Comparison of ENCODE assay signal across 9 mouse cellular contexts in the genomic region with DNA sequence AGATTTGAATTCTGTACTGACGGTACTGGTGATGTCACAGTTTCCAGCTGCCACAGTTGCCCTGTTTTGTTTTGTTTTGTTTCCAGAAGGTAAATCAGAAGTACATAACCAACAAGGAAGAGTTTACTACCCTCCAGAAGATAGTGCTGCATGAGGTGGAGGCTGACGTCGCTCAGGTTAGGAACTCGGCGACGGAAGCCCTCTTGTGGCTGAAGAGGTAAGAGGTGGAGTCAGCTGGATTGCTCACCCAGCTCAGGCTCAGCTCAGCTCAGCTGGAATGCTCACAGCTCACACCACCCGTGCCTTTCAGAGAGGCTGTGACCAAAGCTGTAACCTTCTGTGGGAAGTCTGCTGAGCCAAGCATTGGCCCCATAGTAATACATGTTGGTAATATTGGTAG. TPM values are rescaled to one million over a fixed set of nuclear protein-coding genes. Genes with fewer than 3 reads are reported as not detected.
DNase-seq lines count a peak whose midpoint lies in the region; ATAC-seq and TF ChIP-seq lines count a peak whose summit lies in the region.
"Had no signal": no experiment of that assay in that cellular context is flagged by ENCODE, and none has a peak within 500 bp of the region (broad histone marks: within the 10 kb centered on the region; RNA-seq: fewer than 3 reads in every experiment).

No protein-coding gene starts in this region.

- DNase-seq in heart, adult 2 months = peak in 1 of 2 experiments; percentile 12
- DNase-seq in heart, postnatal 36 days = no peak
- peak; percentile 12 to 22 for DNase-seq in urinary bladder, adult 18-20 months (ENCODE audit: low spot score in 2 of 2)
- no peak for DNase-seq in urinary bladder, postnatal 25 days (ENCODE audit: low spot score)
- DNase-seq in embryonic facial prominence, embryonic 14.5 days (ENCODE audit: low spot score) = peak; percentile 22
- DNase-seq in lung, postnatal 4 days = peak; percentile 26 to 29
- DNase-seq in layer of hippocampus, postnatal 25 days (ENCODE audit: extremely low spot score in 1 of 2, low spot score in 1 of 2) = no peak

- WGBS in heart, adult 2 months = 41% methylated on average over 7 of the region's 7 CpGs
- WGBS in embryonic facial prominence, embryonic 14.5 days = 27% methylated on average over 7 of the region's 7 CpGs

- no peak for TF ChIP-seq POLR2A in heart, adult 2 months (IDR thresholded peaks at IDR 0.05; ENCODE audit: insufficient read depth, low read depth, low read length)

- TF ChIP-seq CTCF in heart, adult 2 months (IDR thresholded peaks at IDR 0.05) = peak; percentile 56

- TF ChIP-seq EP300 in heart, adult 2 months (IDR thresholded peaks at IDR 0.05; ENCODE audit: insufficient read depth, low read depth, low read length) = no peak

- H3K4me3 ChIP-seq in heart, adult 2 months = no peak overlapping the region
- no peak overlapping the region for H3K4me3 ChIP-seq in embryonic facial prominence, embryonic 14.5 days (ENCODE audit: low read depth, low read length)
- H3K4me3 ChIP-seq: limb, embryonic 15.5 days had no signal

- no peaks in the 10 kb centered on the region; the same call in 1 of the 2 replicates for H3K4me1 ChIP-seq in heart, adult 2 months (ENCODE audit: control insufficient read depth, insufficient read depth, low read length)
- no peaks in the 10 kb centered on the region for H3K4me1 ChIP-seq in embryonic facial prominence, embryonic 14.5 days (ENCODE audit: control insufficient read depth, insufficient read depth, low read length)
- H3K4me1 ChIP-seq: limb, embryonic 15.5 days had no signal

- no peak overlapping the region for H3K9ac ChIP-seq in heart, adult 2 months (ENCODE audit: low read depth, low read length)
- no peak overlapping the region for H3K9ac ChIP-seq in embryonic facial prominence, embryonic 14.5 days (ENCODE audit: low read depth, low read length)
- H3K9ac ChIP-seq: limb, embryonic 15.5 days had no signal

- H3K9me3 ChIP-seq in embryonic facial prominence, embryonic 14.5 days (ENCODE audit: control insufficient read depth, low read length) = no peaks in the 10 kb centered on the region
- H3K9me3 ChIP-seq: limb, embryonic 15.5 days had no signal

- no peak overlapping the region for H3K27ac ChIP-seq in heart, adult 2 months
- no peak overlapping the region for H3K27ac ChIP-seq in embryonic facial prominence, embryonic 14.5 days (replicated peaks; ENCODE audit: low read depth, low read length)
- H3K27ac ChIP-seq: limb, embryonic 15.5 days had no signal

- H3K79me2 ChIP-seq in heart, adult 2 months (replicated peaks; ENCODE audit: control insufficient read depth, insufficient read depth, low read length) = no peaks in the 10 kb centered on the region

- no peaks in the 10 kb centered on the region for H3K27me3 ChIP-seq in heart, adult 2 months (ENCODE audit: control insufficient read depth, insufficient read depth, low read length)
- H3K27me3 ChIP-seq in embryonic facial prominence, embryonic 14.5 days (replicated peaks; ENCODE audit: control insufficient read depth, insufficient read depth, low read length) = no peaks in the 10 kb centered on the region
- H3K27me3 ChIP-seq: limb, embryonic 15.5 days had no signal

- no peak for ATAC-seq in embryonic facial prominence, embryonic 14.5 days (ENCODE audit: low read depth)
- ATAC-seq in erythroid progenitor cell, adult 5-6 weeks (replicated peaks; ENCODE audit: low FRiP score, poor library complexity, severe bottlenecking) = no peak

- intact Hi-C loops in heart, adult 2 months (cut with DNase I) = loop anchor here (2.0 kb wide), 1 partner anchor 43 kb away; no protein-coding TSS in a partner anchor
- intact Hi-C loops in heart, postnatal 36 days (cut with DNase I) = loop anchor here (2.0 kb wide), 1 partner anchor 43 kb away; no protein-coding TSS in a partner anchor

- no peaks in the 10 kb centered on the region; the same call in 1 of the 2 replicates for H3K36me3 ChIP-seq in heart, adult 2 months (ENCODE audit: control insufficient read depth, insufficient read depth, low read length)
- H3K36me3 ChIP-seq in embryonic facial prominence, embryonic 14.5 days (ENCODE audit: control insufficient read depth, insufficient read depth, low read length) = peaks cover 61% of the 10 kb centered on the region

- H3K4me2 ChIP-seq in embryonic facial prominence, embryonic 14.5 days (ENCODE audit: low read depth, low read length) = no peak overlapping the region
- H3K4me2 ChIP-seq: limb, embryonic 15.5 days had no signal

RNA-seq across cellular contexts. Expression of a gene that starts 32.6 kb away (rescaled TPM):
- 10 to 100 TPM in 1 of 2 experiments, 1 to 10 TPM in 1; 7.6 to 10.7 TPM for total RNA-seq in heart, adult 2 months (2021)
- 5.4 and 12.3 TPM in 2 replicates for polyA plus RNA-seq in heart, adult 2 months (2012; rRNA removed)
- total RNA-seq in heart, postnatal 36 days (2021) = 1 to 10 TPM; 7.4 to 9.4 TPM
- 74.6 and 81.1 TPM in 2 replicates for polyA plus RNA-seq in embryonic facial prominence, embryonic 14.5 days (2014; fragmentation: Nextera tagmentation; extraction: Ambion mirVana)
- not detected in 2 replicates for total RNA-seq in erythroid progenitor cell, adult 5-6 weeks (2015; ENCODE audit: low replicate concordance)
- total RNA-seq in erythroid progenitor cell, adult 5-6 weeks (2017; ENCODE audit: low replicate concordance) = 0.64 and 3.4 TPM in 2 replicates
- total RNA-seq in layer of hippocampus, postnatal 25 days (2021) = 10 to 100 TPM; 12.1 to 12.8 TPM

RNA-seq across cellular contexts. Expression of a gene that starts 34.8 kb away (rescaled TPM):
- total RNA-seq in heart, adult 2 months (2021) = 1 to 10 TPM; 9.0 to 9.7 TPM
- 2.6 and 5.4 TPM in 2 replicates for polyA plus RNA-seq in heart, adult 2 months (2012; rRNA removed)
- 1 to 10 TPM; 8.7 to 9.3 TPM for total RNA-seq in heart, postnatal 36 days (2021)
- 10.1 and 11.1 TPM in 2 replicates for polyA plus RNA-seq in embryonic facial prominence, embryonic 14.5 days (2014; fragmentation: Nextera tagmentation; extraction: Ambion mirVana)
- total RNA-seq in erythroid progenitor cell, adult 5-6 weeks (2015; ENCODE audit: low replicate concordance) = 1.4 and 1.7 TPM in 2 replicates
- total RNA-seq in erythroid progenitor cell, adult 5-6 weeks (2017; ENCODE audit: low replicate concordance) = 0.90 and 1.1 TPM in 2 replicates
- 10 to 100 TPM; 11.4 to 13.7 TPM for total RNA-seq in layer of hippocampus, postnatal 25 days (2021)

RNA-seq across cellular contexts. Expression of a gene that starts 51.7 kb away (rescaled TPM):
- 10 to 100 TPM; 11.0 to 16.3 TPM for total RNA-seq in heart, adult 2 months (2021)
- 5.4 and 8.8 TPM in 2 replicates for polyA plus RNA-seq in heart, adult 2 months (2012; rRNA removed)
- total RNA-seq in heart, postnatal 36 days (2021) = 10 to 100 TPM; 15.3 to 15.6 TPM
- polyA plus RNA-seq in embryonic facial prominence, embryonic 14.5 days (2014; fragmentation: Nextera tagmentation; extraction: Ambion mirVana) = 17.9 and 18.0 TPM in 2 replicates
- 13.7 and 23.1 TPM in 2 replicates for total RNA-seq in erythroid progenitor cell, adult 5-6 weeks (2015; ENCODE audit: low replicate concordance)
- 20.4 and 29.0 TPM in 2 replicates for total RNA-seq in erythroid progenitor cell, adult 5-6 weeks (2017; ENCODE audit: low replicate concordance)
- total RNA-seq in layer of hippocampus, postnatal 25 days (2021) = 100 to 1,000 TPM; 135 to 145 TPM

Comparison
In these comparisons a context has a peak if more than half of its experiments do, and no peak if none do; other contexts are left out.
1. DNase-seq: peak in urinary bladder, adult 18-20 months (2 of 2), embryonic facial prominence, embryonic 14.5 days (single experiment) and lung, postnatal 4 days (2 of 2); none in heart, postnatal 36 days (0 of 2), urinary bladder, postnatal 25 days (single experiment) and layer of hippocampus, postnatal 25 days (0 of 2).
2. RNA of a gene that starts 51.7 kb away (total RNA-seq): 135 to 145 TPM in layer of hippocampus, postnatal 25 days; 13.7 to 29.0 TPM in erythroid progenitor cell, adult 5-6 weeks, 11.0 to 16.3 TPM in heart, adult 2 months and 15.3 to 15.6 TPM in heart, postnatal 36 days; every median in the first group is over 4 times any median in the second.